Mouse (Mus musculus): Measurements from ENCODE around the gene S100a10.
A peak's percentile ranks its signal among the peaks of the same experiment; 100 is the strongest.
"Not testable (repeated sequence)": the region's sequence is repeated elsewhere in the genome, so short reads cannot be mapped to it uniquely, and the experiment has no call there.

Gene S100a10

DNA sequence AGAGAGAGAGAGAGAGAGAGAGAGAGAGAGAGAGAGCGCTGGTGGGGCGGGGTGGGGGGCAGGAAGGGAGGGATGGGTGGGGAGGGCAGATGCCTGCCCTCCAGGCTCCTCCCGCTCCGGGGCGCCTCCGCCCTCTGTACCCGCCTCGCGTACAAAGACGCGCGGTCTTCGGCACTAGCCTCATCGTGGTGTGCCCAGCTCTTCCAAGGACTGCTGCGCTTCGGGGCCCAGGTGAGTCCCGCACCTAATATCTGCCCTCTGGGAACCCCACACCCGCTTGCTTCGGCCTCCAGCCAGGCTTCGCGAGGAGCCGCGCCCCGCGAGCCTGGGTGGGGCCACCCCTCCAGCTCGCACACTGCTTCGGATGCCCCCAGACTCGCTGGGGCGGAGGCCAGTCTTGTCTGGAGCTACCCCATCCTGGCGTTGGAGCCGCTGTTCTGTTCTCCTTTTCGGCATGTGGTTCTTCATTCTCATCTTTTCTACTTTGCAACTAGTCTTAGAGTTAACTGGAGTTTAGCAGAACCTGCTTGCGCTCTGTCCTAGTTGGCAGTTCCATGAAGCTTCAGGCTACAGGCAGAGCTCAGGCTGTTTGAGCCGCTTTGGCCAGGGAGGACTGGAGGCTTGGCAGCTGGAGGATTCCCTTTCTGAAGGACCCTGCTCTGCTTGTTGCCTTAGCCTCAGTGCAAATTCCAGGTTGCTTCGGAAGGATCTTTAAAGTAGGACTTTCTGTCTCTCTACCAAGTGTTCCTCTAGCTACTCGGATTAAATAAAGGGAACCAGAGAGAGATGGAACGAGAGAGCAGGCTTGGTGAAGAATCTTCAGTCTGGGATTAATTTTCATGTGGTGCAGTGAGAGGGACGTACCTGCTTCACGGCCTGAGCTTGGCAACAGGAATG lies at the start of gene S100a10:
S100a10 (plus strand) TSS at position 100 of the 897 bp plus-strand sequence.
- no peak for DNase-seq

DNA sequence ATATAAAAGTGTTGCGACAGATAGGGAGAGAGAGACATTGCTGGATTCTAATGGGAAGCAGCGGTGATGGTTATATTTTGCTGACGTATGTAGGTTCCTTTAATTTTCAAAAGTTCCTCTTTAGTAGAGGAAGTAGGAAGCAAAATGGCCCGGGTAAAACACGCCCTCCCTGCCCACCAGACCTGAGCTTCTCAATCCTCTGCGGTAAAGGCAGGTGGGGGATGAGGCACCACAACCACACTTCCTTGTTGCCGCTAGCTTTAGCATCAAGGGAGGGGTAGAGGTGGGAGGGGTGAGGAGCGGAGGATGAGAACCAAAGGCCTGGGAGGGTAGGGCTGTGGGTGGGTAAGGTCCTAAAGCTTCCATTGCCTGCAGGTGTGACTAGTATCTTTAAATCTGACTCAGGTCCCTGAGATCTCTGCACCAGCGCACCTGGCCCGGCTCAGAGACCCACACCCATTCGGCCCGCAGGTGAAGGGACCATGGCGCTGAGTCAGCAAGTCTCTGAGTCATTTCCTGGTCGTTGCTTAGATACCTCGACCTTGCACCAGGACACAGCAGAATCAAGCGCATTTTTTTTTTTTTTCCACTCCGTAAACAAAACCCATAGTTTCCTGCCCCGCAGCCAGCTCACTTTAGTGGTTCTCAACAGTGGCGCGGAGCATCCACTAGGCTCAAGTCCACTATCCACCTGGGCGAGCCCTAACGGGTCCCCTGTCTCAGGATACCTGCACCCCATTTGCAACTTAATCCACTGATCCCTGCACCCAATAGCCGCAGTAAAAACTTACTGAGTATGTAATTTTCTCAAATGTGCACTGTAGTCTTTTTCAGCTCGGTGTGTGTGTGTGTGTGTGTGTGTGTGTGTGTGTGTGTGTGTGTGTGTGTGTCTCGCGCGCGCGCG lies 48.7 kb upstream of the S100a10 start:
- no peak for DNase-seq

DNA sequence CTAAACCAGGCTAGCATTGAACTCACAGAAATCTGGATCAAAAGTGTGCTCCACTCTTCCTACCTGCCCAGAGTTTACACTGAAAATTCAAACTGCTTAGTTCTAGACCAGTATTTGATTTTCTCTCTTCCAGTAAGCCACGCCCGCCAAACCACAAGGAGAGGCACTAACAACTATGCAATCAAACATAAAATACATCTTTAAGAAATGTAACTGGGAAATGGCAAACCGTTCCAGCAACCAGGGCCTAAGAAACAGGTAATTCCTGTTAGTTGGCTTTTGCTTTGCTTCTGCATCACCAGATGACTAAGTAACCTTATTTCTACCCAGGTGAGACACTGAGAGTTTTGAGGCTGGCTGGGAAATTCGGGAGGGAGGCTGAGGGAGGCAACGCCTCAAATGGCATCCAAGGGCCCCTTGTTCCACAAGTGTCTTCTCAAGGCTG lies 48.0 kb upstream of the S100a10 start:
- DNase-seq: no peak

DNA sequence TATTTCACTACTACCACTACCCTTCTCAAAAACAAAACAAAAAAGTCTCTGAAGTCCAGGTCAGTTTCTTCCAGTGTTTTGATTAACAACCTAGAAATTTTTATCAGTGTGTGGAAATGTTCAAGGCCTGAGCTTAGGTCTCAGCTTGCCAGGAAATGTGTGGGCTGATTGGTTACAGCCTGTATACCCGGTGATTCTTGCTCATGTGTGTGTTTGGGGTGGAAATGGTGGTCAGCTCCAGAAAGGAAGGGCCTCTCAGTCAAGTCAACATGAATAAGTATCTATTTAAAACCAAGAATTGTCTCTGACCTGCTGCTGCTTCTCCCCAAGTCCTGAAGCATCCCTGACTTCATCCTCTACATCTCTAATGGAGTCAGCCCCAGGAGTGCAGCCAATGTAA lies 45.6 kb upstream of the S100a10 start:
- no peak for DNase-seq

DNA sequence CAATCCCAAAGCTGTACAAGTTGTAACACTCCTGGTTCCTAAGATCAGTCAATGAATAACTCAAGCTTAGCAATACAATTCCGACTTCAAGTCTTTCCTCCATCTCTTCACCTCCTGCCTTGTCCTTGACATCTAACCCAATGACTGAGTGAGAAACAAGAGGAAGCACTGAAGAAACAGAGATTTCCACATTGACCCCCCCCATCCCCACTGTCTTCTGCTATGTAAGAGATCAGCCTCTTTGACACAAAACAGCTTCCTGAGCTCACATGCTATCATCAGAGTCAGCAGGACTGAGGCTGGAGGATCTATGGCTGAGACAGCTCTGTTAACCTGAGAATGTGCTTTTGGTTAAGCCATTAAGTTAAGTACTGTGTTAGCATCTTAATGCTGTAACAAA lies 43.8 kb upstream of the S100a10 start:
- no peak for DNase-seq

DNA sequence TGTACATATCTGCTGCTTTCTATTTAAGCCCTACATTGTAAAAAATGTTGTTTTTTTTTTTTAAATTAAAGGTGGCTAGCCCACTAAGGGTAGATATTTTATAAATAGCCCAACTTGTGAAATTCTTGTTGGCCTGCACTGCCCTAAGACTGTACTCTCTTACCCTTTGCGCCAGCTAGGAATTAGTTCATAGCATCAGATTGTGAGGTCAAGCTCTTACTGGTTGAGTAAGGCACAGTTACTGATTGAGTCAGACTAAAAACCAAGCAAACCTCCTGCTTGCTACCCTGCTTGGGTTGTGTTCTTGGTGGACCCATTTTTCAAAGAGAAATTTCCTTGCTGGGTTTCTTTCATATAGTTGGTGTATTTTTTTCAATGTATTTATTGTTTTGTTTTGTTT lies 43.1 kb upstream of the S100a10 start:
- DNase-seq: no peak

DNA sequence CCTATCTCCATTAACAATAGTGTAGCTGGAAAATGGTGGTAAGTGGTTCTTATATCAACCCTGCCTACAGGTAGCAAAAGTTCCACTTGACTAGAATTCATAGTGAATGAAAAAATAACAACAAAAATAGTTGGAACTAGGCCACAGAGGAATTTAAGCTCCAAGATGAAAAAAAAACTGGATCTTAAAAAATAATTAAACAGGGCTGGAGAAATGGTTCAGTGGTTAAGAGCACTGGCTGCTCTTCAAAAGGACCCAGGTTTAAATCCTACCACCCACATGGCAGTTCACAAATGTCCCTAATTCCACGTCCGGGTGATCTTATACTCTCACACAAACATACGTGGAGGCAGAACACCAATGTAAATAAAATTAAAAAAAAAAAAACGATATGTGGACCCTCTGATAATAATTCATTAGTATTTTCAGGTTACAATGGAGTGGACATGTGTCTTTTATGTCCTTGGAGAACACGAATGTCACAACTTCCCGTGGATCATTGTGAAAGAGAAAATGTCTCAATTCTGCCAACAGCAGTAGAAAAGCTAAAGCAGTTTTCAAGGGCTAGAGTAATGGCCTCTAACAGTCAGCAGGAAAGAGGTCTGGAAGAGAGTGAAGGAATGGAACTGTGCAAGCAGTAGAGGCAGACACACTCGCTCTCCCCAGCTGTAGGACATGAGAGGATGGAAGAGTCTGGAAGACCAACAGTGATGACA lies 42.3 kb upstream of the S100a10 start:
- no peak for DNase-seq

DNA sequence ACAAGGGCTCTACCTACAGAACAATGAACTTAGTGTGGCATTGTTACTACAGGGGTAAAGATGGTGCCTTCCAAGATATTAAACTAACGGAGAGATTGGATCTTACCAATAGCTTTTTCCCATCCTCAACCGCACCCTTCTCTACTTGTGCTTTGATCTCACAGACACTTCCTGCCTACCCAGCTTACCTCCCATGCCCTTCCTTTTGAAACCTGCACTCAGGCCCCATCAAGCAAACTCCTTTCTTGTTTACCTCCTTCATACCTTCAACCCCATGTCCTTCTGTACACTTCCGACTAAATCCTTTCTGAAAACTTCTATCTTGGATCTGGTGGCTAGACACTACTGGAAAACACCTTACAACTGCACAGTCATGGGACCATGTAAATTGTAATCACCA lies 40.3 kb upstream of the S100a10 start:
- DNase-seq: no peak

DNA sequence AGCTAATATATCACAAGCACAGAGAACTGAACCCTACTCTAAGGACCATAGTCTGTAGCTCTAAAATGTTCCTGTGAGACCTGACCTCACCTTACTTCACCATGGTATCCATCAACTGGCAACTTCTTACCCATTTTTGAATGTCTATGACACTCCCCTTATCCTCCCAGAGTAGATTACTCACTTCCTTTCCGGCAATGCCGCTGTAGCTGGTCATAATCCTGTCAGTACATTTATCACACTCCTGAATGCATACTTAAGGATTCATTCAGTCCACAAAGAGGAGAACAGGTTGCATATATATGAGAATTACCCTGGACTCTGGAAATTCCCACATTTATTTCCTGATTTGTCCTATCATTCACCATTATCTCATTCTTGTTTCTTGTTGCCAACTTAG lies 37.5 kb upstream of the S100a10 start:
- DNase-seq: no peak

DNA sequence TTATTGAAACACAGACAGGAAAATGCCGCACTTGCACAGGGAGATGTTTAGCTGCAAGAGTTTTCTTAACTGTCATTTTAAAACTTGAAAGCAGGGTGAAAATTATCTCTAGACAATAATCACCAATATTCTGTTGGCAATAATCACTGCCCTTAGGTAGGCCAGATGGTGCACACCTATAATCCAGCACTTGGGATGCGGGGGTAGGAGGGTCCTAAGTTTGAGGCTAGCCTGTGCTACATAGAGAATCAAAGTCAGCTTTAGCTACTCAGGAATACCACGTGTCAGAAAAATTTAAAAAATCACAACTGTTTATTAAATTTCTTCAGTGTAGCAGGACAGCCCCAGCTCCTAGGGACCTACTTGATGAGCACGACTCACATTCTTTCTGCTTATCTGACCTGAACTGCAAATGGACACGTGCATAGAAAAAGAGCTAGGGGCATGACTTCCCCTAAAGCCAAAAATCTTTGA lies 35.0 kb upstream of the S100a10 start:
- DNase-seq: no peak

DNA sequence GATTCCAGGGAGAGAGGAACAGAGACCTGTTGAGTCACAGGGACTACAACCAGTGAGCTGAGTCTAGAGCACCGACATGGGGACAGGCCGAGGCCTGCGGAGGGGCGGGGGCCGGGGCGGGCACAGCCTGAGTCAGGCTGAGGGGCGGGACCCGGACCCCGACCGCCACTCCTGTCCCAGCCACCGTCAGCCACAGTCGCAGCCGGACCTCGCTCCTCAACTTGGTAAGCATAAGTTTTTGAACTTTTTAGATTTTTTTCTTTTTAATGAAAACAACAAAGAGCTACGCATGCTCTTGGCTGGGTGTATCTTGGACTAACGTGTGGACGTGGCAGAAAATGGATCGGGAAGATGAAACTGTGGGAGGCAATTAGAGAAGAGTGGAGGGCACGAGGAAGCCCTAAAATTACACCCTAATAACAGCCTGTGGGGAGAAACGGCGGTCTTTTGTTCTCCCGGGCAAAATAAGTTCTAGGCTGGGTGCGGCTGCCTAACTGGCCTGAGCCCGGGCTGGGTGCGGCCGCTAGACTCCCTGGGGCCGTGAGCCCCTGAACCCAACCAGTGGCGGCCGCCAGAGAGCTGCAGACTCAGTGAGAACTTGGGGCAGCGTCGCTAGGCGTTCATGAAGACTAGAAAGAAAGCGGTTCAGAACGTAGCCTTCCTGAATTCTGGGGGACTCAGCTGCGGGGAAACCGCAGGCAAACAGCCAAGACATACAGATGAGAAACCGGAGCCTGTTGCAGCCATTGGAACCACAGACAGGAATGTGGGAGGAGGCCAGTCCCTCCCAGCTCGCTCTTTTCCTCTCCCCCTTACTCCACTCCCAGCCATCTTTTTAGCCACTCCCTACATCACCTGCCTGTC lies 34.3 kb upstream of the S100a10 start, which contains the start of gene S100a11:
S100a11 (plus strand) TSS at position 159 of the 864 bp plus-strand sequence.
- no peak for DNase-seq

DNA sequence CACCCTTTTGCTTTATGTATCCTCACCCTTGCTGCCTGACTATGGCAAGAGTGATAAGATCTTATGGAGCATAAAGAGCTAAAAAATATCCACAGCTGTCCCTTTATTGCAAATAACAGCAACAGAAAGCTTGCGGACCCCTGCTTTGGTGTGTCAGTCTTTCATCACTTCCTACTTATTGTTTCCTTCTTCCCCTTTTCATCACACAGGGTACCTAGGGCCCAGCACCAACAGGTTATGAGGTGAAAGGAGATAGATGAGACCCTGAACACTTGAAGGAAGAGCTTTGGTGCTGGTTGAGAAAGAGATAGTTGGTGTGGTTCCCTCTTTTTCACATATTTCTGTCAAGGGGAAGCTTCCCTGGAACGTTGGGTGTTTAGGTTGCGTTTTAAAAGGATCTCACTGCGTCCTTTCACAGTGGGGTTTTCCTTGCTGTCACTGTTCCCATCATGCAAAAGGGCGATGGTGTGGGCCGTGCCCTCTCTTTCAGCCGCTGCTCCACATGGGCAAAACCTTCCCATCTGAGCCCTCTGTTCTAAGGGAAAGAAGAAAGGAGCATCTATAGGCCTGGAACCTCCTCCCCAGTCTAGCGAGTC lies 33.3 kb upstream of the S100a10 start:
- no peak for DNase-seq

DNA sequence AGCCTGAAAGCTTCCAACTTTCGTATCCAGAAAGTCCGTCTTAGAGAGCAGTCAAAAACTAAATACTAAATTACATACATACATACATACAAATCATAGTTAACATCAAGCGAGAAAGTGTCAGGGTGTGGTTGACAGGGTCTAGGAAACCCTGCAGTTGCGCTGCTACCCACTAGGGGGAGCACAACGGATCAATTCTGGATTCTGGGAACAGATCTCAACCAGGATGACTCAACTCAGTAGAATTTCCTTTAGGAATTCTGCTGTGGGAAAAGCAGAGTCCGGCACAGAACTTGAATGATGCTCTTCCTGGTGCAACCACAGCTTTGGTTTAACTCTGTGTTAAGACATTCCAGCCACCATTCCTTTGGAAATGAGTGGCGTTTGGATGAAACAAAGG lies 32.3 kb upstream of the S100a10 start:
- peak; percentile 4 for DNase-seq

DNA sequence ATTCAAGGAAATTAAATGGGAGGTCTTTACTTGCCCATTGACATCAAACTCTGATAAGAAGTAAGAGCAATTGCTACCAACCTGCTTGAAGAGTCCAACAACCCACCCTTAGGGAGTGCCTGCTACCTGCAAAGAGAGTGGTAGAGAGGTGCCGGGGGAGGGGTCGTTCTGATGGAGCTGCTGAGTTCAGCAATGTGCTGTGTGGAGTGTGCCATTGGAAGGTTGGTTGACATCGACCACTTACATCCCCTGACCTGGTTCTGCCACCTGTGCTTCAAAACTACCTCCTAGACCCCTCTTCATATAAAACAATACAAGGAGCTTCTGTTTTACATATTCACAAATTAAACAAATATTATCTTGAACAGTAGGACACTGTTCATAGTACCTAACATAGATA lies 27.6 kb upstream of the S100a10 start:
- no peak for DNase-seq

DNA sequence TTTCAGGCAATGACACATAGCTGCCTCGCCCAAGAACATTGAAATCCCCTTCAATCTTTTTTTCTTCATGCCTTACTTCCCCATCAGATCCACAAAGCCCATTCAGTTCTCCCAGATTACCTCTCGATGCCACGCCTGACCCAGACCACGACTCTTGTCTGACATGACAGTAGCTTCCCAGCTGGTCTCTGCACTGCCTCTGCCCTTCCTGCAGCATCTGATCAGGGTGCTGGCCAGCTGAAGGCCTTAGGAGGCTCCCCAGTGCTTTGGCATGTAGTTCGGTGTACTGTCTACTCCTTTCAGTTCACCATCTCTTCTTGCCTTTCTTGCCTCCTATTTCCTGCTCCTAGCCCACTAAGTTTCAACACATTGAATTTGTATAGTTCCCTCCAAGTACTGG lies 26.1 kb upstream of the S100a10 start:
- no peak for DNase-seq

DNA sequence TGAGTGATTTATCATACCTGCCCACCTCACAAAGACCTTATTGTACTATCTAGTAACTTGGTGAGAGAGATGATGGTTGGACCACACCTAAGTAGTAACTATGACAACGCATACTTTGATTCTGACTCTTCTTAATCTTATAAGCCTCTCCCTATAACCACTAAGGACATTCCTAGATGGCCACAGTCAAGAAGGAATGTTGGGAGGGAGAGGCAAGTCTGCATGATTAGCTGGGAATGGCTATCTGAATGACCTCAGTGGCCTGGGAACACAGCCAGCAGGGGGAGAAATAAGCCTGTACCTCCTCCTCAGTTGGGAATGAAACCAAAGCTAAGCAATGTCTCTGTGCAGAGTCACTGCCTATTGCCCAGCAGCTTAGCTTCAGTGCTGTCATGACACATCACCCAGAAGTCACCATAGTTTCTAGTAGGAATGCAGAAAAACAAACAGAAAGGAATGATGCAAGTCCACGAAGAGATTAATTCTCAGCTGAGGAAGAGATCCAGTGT lies 17.8 kb upstream of the S100a10 start:
- DNase-seq: no peak

DNA sequence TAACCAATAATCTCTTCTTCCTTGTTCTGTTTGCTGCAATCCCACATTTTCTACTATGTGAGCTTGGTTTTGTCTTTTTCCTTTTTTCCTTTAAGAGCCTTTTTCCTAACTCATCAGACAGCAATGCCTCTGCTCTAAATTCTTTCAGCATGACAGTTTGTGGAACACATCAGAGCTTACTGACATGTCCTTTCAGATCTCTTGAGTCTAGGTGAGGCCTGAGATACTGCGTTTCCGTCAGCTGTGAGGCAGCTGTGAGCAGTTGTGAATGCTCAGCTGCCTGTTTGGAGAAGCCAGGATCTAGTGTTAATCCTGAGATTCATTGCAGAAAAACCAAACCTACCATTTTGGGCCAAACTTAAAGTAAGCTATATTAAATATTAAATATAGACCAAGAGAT lies 16.4 kb upstream of the S100a10 start:
- DNase-seq: no peak

DNA sequence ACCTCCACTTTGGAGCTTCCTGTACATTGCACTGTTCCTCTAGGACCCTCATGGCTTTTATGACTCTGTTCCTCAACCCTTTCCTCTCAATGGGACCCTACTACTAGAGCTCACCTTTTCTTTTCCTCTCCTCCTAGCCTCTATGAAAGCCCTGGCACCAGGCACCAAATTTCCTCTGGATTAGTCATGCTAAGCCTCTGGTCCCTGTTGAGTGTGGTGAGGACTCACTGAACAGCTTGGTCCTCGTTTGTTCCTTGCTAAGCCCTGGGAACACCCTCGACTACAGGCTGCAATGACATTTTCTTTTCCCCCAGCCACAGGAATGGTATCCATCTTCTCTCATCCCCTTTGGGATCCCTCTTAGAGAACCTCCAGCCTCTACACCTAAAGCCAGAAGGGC lies 13.4 kb upstream of the S100a10 start:
- no peak for DNase-seq

DNA sequence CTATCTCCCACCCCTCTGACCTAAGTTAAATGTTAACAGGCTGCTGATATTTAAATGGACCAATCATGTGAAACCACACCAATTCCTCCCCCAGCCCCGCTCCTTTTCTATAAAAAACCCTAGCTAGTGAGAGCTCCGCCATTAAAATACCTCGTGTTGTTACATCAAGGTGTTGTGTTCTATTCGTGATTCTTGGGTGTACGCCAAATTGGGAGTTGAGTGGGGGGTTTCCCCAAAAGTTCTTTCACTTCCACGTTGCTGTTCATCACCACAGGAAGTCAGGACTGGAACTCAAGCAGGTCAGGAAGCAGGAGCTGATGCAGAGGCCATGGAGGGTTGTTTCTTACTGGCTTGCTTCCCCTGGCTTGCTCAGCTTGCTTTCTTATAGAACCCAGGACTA lies 10.7 kb upstream of the S100a10 start:
- DNase-seq: not testable (repeated sequence)

DNA sequence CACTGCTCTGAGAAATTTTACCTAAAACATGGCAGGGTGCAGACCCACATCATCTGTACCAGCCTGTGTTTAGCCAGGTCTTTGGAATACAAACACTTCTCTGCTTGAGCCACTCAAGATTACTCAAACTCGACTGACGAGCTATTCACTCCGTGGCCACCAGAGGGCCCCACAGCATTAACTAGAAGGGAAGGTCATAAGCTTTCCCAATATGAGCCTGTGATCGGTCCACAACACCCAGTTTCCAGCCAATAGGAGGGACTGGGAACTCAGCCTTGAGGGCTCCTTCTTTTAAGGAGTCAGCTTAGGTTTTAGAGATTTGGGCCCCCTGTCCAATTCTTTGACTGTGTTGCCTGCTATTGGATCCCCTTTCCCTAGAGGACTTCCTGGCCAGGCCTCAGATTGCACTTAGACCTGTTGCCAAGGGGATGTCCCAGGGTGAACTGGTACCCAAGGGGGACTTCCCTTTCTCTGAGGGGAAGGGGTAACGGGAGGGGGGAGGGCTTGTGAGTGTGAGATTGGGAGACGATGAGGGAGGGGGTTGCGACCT lies 7.7 kb upstream of the S100a10 start:
- DNase-seq: peak; percentile 40
